Mouse (Mus musculus) adrenal gland, adult 2 months (tissue): Measurements from ENCODE around the gene Gpr107. TPM values are rescaled to one million over a fixed set of nuclear protein-coding genes. Genes with fewer than 3 reads are reported as not detected.

Source experiments
- DNase-seq: peaks from one replicate; pipeline ENCODE4 v3.0.0; 2021
- polyA plus RNA-seq: library from polyadenylated mRNA; depleted of rRNA; stranded (reverse); fragments of >200 nt; gene quantifications from 2 replicates; pipeline ENCODE4 v1.2.3, GENCODE M21; 2012; rRNA removed
- total RNA-seq, 2 experiments: library from RNA; stranded (reverse); gene quantifications; 2 replicates each; pipeline ENCODE4 v1.2.3; 2021

Gpr107 gene
- total and polyA plus RNA-seq, 3 experiments, result 21.7 to 55.8 (median 54.9) TPM

- peak; percentile 25 for DNase-seq
Observed at GRCm38 (mm10) chr2:31246251-31246971, 94.3 kb downstream of the Gpr107 start.

GRCm38 (mm10) chr2:31248856-31249255, 96.7 kb downstream of the Gpr107 start:
- no peak for DNase-seq

DNA sequence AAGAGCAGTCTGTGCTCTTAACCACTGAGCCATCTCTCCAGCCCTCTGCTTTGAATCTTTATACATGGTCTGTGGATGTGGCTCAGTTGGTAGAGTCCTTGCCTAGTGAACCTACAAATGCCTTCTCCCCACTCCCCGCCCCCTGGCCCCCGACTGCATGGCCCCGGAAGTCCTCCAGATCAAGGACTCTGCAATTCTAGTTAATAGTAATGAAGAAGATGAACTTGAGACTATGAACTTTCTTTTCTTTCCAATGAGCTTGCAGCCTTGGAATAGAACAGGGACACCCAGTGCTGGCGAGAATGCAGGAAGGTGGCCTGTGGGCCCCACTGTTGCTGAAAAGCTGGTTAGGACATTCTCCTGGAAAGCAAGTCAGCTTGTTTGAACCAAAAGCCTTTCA, 100.1 kb downstream of the Gpr107 start:
- DNase-seq, result no peak

DNA sequence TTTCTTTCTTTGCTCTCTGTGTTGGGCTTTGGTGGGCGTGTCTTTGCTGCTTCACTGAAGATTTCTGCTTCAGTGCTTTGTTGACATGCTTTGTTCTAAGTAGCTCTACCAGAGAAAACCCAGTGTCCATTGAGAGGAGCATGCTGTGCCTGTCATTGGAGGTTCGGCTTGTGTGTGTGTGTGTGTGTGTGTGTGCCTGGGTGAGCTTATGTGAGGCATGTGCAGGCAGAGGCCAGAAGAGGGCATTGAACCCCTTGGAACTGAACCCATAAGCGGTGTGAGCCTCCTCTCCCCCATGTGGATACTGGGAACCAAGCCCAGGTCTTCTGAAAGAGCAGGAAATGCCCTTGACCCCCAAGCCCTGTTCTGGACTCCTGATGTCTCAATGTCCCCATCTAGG, 101.3 kb downstream of the Gpr107 start:
- DNase-seq, result no peak

- DNase-seq, result no peak
Observed at GRCm38 (mm10) chr2:31254806-31255205, 102.7 kb downstream of the Gpr107 start.

- DNase-seq, result peak; percentile 39
Observed at GRCm38 (mm10) chr2:31255952-31256938, 104.1 kb downstream of the Gpr107 start.

DNA sequence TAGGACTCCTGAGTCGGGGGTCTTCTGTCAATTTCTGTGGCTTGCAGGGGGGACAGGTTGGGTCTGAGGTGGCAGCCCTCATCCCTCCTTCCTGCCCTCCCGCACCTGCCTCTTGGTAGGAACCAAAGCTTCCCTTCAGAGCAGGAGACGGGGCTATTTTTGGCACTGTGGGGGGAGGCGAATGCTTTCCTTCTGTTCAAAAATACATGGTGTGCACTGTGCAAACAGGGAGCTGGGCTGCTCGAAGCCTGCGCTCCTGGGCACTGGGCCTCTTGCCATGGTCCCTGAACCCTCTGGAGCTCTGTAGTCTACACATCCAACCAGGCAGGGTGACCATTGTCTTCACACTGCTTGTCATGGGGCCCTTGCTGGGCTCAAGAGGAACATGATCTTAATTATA, 105.0 kb downstream of the Gpr107 start:
- no peak for DNase-seq

DNA sequence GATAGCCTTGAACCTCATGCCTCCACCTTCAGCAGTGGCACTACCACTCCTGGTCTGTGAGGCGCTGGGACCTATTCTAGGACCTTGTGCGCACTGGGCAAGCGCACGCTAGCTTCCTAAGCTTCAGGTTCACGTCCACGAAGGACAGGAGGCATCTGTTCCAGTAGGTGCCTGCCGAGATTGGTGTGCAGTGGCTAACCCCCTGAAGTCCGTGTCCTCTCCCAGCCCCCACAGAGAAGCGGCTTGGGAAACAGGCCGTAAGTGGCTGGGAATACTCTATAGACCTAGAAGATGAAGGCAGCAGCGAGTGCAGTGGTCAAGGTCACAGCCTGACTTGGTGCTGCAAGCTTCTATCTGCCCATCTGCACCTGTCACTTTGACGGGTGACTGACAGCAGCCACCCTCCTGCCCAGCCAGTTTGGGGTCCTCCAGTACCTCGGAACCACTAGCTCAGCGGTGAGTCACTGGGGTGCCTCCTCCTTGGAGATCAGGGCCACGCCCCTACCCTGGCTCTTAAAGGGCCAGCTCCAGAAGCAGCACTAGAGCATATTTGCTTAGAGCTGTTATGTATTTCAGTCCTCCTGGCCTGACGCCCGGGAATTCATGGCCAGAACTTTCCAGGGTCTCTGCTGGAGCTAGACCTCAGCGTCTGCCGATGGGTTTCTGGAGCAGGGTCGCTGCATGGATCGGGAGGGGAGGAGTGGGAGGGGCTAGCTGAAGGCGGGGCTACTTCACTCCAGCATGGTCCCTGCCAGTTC, 106.7 kb downstream of the Gpr107 start:
- DNase-seq, result peak; percentile 89

- no peak for DNase-seq
Observed at GRCm38 (mm10) chr2:31259367-31259920, 107.3 kb downstream of the Gpr107 start.

DNA sequence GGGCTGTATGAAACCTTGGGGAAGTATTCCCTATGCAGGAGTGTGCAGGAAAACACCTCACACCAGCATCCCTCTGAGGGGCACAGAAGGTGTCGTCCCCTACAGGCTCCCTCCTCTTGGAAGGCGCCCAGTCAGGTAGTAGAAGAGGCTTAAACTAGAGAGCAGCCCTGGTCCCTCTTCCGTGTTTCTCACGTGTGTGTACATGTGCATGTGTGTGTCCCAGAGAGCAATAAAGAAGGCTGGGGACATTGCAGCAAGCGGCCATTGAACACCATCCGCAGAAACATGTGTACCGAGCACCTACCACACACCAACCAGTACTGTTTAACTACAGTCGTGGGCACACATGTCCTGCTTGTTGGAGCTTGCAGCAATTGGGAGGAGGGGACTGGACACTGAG, 108.4 kb downstream of the Gpr107 start:
- peak; percentile 9 for DNase-seq

- peak; percentile 13 for DNase-seq
Observed at GRCm38 (mm10) chr2:31263039-31263461, 110.9 kb downstream of the Gpr107 start.

DNA sequence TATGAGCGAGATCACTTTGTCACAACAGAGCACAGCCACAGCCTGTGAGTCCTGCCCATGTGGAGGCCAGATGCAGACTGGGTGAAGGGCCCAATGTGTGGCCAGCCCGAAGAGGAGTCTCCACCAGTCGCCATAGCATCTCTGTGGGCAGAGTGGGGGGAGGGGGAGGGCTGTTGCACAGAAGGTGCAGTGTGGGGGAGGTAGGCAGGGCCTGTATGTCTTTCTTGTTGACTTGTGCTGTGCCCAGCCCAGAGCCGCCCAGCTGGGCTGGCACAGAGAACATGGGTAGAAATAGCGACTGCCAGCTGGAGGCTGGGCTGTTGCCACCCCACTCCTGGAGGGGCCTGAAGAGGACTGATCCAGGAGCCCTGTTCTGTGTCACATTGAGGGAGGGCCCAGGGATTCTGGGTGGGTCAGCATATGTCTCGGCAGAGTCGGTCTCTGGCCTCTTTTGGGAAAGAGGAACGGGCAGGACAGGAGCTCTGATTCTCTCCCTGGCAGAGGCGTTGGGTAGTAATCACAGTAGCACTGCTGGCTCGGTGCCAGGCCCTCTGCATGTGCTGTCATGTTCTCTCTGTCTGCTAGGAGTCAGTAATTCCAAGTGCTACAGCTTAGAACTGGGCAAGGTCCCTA, 111.7 kb downstream of the Gpr107 start:
- peak; percentile 80 for DNase-seq

DNA sequence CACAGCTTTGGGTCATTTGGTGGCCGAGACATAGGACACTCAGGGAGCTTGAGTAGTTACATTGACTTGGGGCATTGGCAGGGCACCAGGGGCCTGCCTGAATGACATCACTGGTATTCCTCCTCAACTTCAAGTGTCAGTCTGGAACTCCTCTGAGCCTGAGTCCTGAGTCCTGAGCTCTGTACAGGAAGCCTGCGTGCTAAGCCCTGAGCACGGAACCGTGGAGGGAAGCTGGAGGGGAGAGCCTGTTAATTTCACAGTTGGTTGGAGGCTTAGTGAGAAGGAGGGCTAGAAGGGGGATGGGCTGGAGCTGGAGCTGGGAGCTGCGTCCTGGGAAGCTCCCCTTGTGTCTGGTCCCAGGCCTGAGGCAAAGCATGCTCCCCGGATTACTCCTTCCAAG, 115.3 kb downstream of the Gpr107 start:
- DNase-seq, result no peak

Other genes starting within 250 kb of the Gpr107 start
- 10 to 100 TPM; 25.4 to 34.1 TPM for gene Ptges, start 222.5 kb upstream of the Gpr107 start, total RNA-seq
- gene Ptges, start 222.5 kb upstream of the Gpr107 start, polyA plus RNA-seq, result 37.9 and 73.5 TPM in 2 replicates
- 10 to 100 TPM; 49.6 to 51.2 TPM for gene Tor1b, start 199.4 kb upstream of the Gpr107 start, total RNA-seq
- gene Tor1b, start 199.4 kb upstream of the Gpr107 start, polyA plus RNA-seq, result 61.7 and 81.7 TPM in 2 replicates
- gene Tor1a, start 184.4 kb upstream of the Gpr107 start, total RNA-seq, result 10 to 100 TPM; 33.5 to 37.5 TPM
- 57.0 and 60.9 TPM in 2 replicates for gene Tor1a, start 184.4 kb upstream of the Gpr107 start, polyA plus RNA-seq
- 10 to 100 TPM; 45.3 to 50.7 TPM for gene BC005624, start 170.1 kb upstream of the Gpr107 start, total RNA-seq
- gene BC005624, start 170.1 kb upstream of the Gpr107 start, polyA plus RNA-seq, result 5.6 and 7.8 TPM in 2 replicates
- gene Usp20, start 170.0 kb upstream of the Gpr107 start, total RNA-seq, result 10 to 100 TPM; 24.2 to 38.1 TPM
- gene Usp20, start 170.0 kb upstream of the Gpr107 start, polyA plus RNA-seq, result 21.1 and 32.9 TPM in 2 replicates
- gene Fnbp1, start 10.3 kb upstream of the Gpr107 start, total RNA-seq, result 10 to 100 TPM; 59.7 to 73.4 TPM
- gene Fnbp1, start 10.3 kb upstream of the Gpr107 start, polyA plus RNA-seq, result 34.3 and 35.6 TPM in 2 replicates
- 10 to 100 TPM in 1 of 2 experiments, 1 to 10 TPM in 1; 3.0 to 12.8 TPM for gene Ncs1, start 93.5 kb downstream of the Gpr107 start, total RNA-seq
- gene Ncs1, start 93.5 kb downstream of the Gpr107 start, polyA plus RNA-seq, result 2.9 and 3.9 TPM in 2 replicates
- gene Hmcn2, start 162.1 kb downstream of the Gpr107 start, total RNA-seq, result under 1 TPM; 0.93 to 0.95 TPM
- gene Hmcn2, start 162.1 kb downstream of the Gpr107 start, polyA plus RNA-seq, result 8.3 and 9.4 TPM in 2 replicates